Mouse (Mus musculus): Measurements from ENCODE around the gene Pdzk1. TPM values are rescaled to one million over a fixed set of nuclear protein-coding genes. Genes with fewer than 3 reads are reported as not detected.

Gene Pdzk1
- not detected in 2 replicates for total RNA-seq (2014; fragmentation: Nextera tagmentation)
- total RNA-seq (2017) = not detected in 2 replicates

GRCm38 (mm10) chr3:96828984-96829383, at the start of gene Pdzk1, which contains the start of gene Cd160:
Pdzk1 (plus strand) TSS chr3:96829284.
Cd160 (minus strand) TSS chr3:96829351.
- ATAC-seq (replicated peaks; ENCODE audit: low FRiP score, low TSS enrichment, poor library complexity, severe bottlenecking) = no peak

GRCm38 (mm10) chr3:96782236-96782635, 46.8 kb upstream of the Pdzk1 start:
- ATAC-seq (replicated peaks; ENCODE audit: low FRiP score, low TSS enrichment, poor library complexity, severe bottlenecking) = no peak

- peak; percentile 89 for ATAC-seq (replicated peaks; ENCODE audit: low FRiP score, low TSS enrichment, poor library complexity, severe bottlenecking)
Observed at GRCm38 (mm10) chr3:96787784-96788183, 41.3 kb upstream of the Pdzk1 start.

- no peak for ATAC-seq (replicated peaks; ENCODE audit: low FRiP score, low TSS enrichment, poor library complexity, severe bottlenecking)
Observed at GRCm38 (mm10) chr3:96788506-96788905, 40.6 kb upstream of the Pdzk1 start.

GRCm38 (mm10) chr3:96800254-96800653, 28.8 kb upstream of the Pdzk1 start:
- ATAC-seq (replicated peaks; ENCODE audit: low FRiP score, low TSS enrichment, poor library complexity, severe bottlenecking) = no peak

GRCm38 (mm10) chr3:96802214-96802613, 26.9 kb upstream of the Pdzk1 start:
- 0 out of 2 replicates have a peak, but pooled peaks have one; percentile 39 for ATAC-seq (replicated peaks; ENCODE audit: low FRiP score, low TSS enrichment, poor library complexity, severe bottlenecking)

GRCm38 (mm10) chr3:96808136-96808535, 20.9 kb upstream of the Pdzk1 start:
- no peak for ATAC-seq (replicated peaks; ENCODE audit: low FRiP score, low TSS enrichment, poor library complexity, severe bottlenecking)

GRCm38 (mm10) chr3:96808651-96809050, 20.4 kb upstream of the Pdzk1 start:
- ATAC-seq (replicated peaks; ENCODE audit: low FRiP score, low TSS enrichment, poor library complexity, severe bottlenecking) = no peak

- ATAC-seq (replicated peaks; ENCODE audit: low FRiP score, low TSS enrichment, poor library complexity, severe bottlenecking) = no peak
Observed at GRCm38 (mm10) chr3:96811232-96811631, 17.9 kb upstream of the Pdzk1 start.

- ATAC-seq (replicated peaks; ENCODE audit: low FRiP score, low TSS enrichment, poor library complexity, severe bottlenecking) = peak; percentile 91
Observed at GRCm38 (mm10) chr3:96812395-96813091, 16.5 kb upstream of the Pdzk1 start.

- ATAC-seq (replicated peaks; ENCODE audit: low FRiP score, low TSS enrichment, poor library complexity, severe bottlenecking) = peak; percentile 66
Observed at GRCm38 (mm10) chr3:96813106-96813505, 16.0 kb upstream of the Pdzk1 start.

GRCm38 (mm10) chr3:96813591-96814244, 15.4 kb upstream of the Pdzk1 start:
- ATAC-seq (replicated peaks; ENCODE audit: low FRiP score, low TSS enrichment, poor library complexity, severe bottlenecking) = no peak

- ATAC-seq (replicated peaks; ENCODE audit: low FRiP score, low TSS enrichment, poor library complexity, severe bottlenecking) = no peak
Observed at GRCm38 (mm10) chr3:96814342-96814741, 14.7 kb upstream of the Pdzk1 start.

GRCm38 (mm10) chr3:96820116-96820915, 8.8 kb upstream of the Pdzk1 start:
- no peak for ATAC-seq (replicated peaks; ENCODE audit: low FRiP score, low TSS enrichment, poor library complexity, severe bottlenecking)

- no peak for ATAC-seq (replicated peaks; ENCODE audit: low FRiP score, low TSS enrichment, poor library complexity, severe bottlenecking)
Observed at GRCm38 (mm10) chr3:96821581-96821980, 7.5 kb upstream of the Pdzk1 start.

- ATAC-seq (replicated peaks; ENCODE audit: low FRiP score, low TSS enrichment, poor library complexity, severe bottlenecking) = 0 out of 2 replicates have a peak, but pooled peaks have one; percentile 37
Observed at GRCm38 (mm10) chr3:96823701-96824100, 5.4 kb upstream of the Pdzk1 start.

- ATAC-seq (replicated peaks; ENCODE audit: low FRiP score, low TSS enrichment, poor library complexity, severe bottlenecking) = no peak
Observed at GRCm38 (mm10) chr3:96824614-96825013, 4.5 kb upstream of the Pdzk1 start.

GRCm38 (mm10) chr3:96825261-96825660, 3.8 kb upstream of the Pdzk1 start:
- ATAC-seq (replicated peaks; ENCODE audit: low FRiP score, low TSS enrichment, poor library complexity, severe bottlenecking) = no peak

GRCm38 (mm10) chr3:96828308-96828864, 698 bp upstream of the Pdzk1 start:
- no peak for ATAC-seq (replicated peaks; ENCODE audit: low FRiP score, low TSS enrichment, poor library complexity, severe bottlenecking)

GRCm38 (mm10) chr3:96829856-96830255, 772 bp downstream of the Pdzk1 start:
- ATAC-seq (replicated peaks; ENCODE audit: low FRiP score, low TSS enrichment, poor library complexity, severe bottlenecking) = no peak

Data from megakaryocyte-erythroid progenitor cell, adult 5-6 weeks (primary cell).